Mouse (Mus musculus) left cerebral cortex, postnatal 36 days (tissue): ENCODE results near the gene Nkd1. TPM values are rescaled to one million over a fixed set of nuclear protein-coding genes. Genes with fewer than 3 reads are reported as not detected.

Experiments
- DNase-seq, 2 experiments: peaks; one replicate each; pipeline ENCODE4 v3.0.0; 2021 to 2022; ENCODE audit warnings: low spot score in 2 of 2, mixed read lengths in 1 of 2
- intact Hi-C: fragments of 180-260 bp; cut with DNase I; formaldehyde crosslinking; loops from one replicate; pipeline ENCODE4 v1.15.1; 2025
- total RNA-seq, 2 experiments: library from RNA; stranded (reverse); gene quantifications; 2 replicates each; pipeline ENCODE4 v1.2.3; 2021

The Nkd1 gene
- 10 to 100 TPM; 18.8 to 18.9 TPM for total RNA-seq

DNA sequence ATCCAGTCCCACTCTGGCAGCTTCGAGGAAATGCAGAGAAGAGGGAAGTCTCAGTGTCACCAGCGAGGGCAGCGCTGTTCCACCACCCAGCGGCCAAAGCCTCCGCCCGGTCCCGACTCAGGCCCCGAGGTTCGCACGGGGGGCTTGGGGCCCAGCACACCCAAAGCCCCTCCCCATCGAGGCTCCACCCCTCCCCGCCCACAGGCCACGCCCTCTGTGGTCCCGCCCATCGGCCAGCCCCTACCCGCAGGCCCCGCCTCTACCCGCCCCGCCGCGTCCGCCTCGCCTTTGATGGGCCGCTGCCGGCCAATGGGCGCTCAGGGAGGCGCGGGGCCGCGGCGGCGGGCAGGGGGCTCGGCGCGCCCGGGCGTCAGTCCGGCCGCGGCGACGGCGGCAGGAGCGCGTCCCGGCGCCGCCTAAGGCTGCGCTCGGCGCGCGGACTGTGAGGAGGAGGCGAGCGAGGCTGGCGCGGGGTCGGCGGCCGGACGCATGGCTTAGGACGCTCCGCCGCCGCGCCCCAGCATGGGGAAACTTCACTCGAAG, at the start of gene Nkd1:
TSS of gene Nkd1 (plus strand) at position 370 of the 543 bp plus-strand sequence.
- peak; percentile 75 to 82 for DNase-seq
- intact Hi-C loops: loop anchor here (5.0 kb wide), 2 partner anchors 69 to 159 kb away; partner anchors contain the start of gene Brd7

DNA sequence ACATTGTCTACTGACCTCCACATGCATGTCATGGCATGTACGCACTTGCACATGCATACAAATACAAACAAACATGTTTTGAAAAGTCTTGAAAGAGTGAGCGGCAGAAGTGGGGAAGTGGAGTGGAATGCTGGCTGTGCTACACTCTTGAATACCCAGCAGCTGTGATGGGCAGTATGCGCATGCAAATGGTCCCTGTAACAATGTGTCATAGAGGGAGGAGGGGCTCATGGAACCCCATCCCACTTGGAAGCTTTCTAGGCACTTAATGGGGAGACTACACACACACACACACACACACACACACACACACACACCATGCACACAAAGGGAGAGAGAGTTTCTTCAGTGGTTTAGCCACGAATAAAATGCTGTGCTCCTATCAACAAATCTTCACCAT, 39.9 kb upstream of the Nkd1 start:
- intact Hi-C loops: no loop called here
- DNase-seq: no peak

DNA sequence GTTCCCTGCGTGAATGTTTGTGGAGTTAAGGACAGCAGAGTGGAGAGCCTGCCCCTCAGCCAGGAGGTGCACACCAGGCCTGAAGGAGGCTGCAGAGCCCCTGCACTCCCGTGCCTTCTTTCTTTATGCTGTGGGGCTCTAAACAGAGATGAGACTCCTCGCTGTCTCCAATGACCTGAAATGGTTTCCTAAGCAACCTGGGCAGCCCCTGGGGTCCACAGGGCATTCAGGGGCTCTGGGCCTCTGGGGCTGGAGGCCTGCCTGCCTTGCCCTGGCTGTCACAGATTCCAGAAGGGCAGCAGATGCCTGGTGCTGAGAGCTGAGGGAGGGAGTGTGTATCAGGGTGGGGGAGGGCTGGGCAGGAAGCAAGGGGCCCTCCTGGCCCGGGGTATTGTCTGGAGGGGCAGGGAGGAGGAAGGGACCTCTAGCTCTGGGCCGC, 32.7 kb upstream of the Nkd1 start:
- intact Hi-C loops: no loop called here
- no peak for DNase-seq

DNA sequence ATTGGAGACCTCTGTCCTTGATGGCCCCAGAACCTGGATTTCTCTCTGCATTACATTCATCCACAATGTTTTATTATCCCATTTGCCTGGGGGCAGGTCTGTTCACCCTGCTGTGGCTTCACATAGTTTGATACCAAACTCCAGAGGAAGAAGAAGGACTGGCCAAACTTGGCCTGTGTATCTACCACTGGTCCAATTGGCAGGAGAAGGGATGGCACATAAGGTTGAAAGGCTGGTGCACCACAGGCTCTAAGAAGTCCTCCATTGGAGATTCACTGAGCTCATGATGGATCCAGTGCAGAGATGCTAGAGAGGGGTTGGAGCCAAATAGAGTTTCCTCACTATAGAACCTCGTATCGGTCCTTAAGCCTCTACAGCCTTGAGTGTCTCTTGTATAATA, 27.1 kb upstream of the Nkd1 start:
- DNase-seq: no peak
- intact Hi-C loops: no loop called here

DNA sequence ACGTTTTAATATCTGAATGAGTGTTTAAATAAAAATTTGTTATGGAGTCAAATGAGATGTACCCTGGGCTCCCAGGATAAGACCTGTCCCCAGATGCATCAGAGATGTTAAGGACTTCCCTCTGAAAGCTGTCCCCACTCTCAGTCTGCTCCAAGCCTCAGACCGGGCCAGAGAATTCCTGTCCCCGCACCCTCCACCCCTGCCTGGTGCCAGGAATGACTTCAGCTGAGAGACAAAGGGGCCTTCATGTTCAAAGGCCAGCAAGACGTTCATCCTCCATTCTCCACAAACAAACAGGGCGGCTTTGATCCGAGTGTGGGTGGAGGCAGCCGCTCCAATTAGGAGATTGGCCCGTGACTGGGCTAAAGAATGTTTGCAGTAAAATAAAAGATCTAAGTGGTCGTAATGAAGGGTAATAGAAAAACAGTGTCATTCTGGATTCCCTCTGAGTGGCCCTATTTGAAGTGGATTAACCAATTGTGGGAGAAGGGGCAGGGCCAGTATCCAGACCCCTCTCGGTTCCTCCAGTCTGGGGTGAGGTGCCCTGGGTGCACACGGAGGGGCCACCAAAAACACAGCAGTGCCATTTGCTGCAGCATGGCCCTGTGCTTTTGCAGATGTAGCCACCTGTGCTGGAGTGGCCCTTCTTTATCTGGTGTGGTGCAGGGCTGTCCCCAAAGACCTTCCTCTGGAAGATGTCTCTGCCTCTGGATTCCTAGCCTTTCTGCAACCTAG, 25.9 kb upstream of the Nkd1 start:
- peak; percentile 15 to 18 for DNase-seq
- intact Hi-C loops: loop anchor here (1.0 kb wide), 1 partner anchor 17 kb away; no protein-coding TSS in a partner anchor

DNA sequence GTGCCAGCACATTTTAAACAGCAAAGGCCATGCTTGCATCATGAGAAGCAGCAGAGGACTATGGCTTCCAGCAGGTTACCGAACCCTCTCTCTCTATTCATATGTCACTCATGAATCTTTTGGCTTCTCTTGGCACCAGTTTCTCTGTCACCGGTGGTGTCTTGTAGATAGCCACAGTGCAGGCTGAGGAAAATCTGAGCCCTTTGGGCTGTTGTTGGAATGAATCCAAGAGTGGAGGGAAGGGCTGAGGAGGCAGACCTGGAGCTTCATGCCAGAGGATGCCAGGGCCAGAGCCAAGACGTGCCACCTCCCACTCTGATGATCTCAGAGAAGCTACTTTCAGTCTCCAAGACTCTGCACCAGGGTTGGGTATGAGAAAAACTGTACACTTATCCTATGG, 19.0 kb upstream of the Nkd1 start:
- intact Hi-C loops: no loop called here

DNA sequence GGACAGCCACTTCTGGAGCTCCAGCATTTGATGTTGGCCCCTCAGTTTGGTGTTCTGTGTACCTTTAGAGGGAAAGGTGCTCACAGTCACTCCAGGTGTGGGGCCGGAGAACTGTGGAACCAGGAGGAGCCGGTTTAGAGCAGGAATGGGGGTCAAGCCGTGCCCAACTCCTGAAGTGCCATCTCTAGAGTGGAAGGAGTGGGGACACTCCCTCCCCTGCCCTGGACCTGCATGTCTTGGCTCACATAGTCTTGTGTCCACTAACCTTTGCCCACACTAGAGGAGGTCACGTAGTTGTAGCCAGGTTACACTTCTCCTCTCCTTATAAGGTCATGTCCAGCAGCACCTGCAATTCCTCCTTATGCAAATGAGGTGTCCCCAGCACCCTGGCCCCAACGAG, 14.2 kb upstream of the Nkd1 start:
- intact Hi-C loops: no loop called here
- DNase-seq: no peak

More for the DNA sequence above, 19.0 kb upstream of the Nkd1 start:
- DNase-seq: no peak

DNA sequence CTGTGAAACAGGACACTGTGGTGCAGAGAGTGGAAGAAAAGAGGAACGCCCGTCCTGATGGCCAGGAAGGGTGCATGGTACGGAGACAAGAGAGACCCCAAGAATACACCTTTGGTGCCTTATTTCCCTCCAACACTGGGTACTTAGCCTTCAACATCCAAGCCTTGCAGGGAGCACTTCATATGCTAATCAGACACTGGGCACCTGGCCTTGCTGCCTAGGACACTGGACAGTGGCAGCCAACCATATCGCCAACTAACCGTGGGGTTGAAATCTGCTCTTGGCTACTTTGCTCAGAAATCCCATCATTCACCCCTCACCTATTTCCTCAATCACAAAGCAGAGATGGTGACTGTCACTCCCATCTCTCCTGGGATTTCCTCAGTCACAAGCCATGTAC, 10.1 kb upstream of the Nkd1 start:
- DNase-seq: no peak
- intact Hi-C loops: no loop called here

DNA sequence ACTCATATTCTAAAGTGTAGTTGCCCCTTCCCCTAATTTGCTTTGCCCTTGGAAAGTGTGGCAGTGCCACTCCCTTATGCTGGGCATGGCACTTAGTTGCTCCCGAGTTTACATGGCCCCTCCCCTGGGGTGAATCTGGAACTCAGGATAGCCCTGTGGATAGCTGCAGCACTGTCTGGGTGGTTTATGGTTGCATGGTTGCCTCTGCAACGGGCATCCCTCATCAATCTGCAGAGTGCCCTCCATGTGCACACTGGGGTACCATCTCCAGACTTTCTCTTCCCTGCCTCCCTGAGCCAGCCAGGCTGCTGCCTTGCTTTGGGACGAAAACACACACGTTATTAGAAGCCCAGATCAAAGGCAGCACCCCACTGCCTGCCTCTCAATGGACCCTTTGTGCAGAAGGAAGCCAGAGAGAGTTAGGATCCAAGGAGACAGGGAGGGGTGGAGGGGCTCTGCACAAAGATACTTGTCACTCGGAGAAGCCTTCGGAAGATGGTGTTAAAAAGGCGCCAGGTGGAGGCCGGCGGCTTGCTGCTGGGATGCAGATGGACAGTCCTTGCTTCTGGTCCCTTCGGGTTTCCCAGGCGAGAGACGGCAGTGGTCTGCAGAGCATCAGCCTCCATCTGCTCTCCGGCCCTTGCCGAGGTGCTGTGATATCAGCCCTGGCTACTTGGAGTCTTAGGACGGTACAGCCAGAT, 8.9 kb upstream of the Nkd1 start:
- DNase-seq: no peak
- intact Hi-C loops: loop anchor here (1.0 kb wide), 1 partner anchor 17 kb away; no protein-coding TSS in a partner anchor

DNA sequence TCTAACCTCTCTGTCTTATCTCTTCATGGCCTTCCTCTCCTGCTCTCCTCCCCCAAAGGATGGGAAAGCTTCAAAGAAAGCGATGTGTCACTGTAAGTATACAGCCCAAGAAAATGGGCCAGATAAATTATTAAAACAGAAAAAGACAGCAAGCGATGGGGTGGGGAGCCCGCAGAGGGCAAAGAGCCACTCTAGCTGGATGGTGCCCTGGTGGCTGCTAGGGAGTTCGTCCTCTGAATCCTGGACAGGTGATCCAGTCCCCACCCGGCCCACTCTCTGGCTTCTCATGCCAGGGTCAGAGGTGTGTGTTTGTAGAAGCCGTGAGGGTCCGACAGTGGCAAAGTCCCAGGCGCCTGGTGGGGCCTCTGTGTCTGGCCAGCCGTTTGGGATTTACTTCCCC, 3.1 kb upstream of the Nkd1 start:
- intact Hi-C loops: no loop called here
- DNase-seq: no peak

DNA sequence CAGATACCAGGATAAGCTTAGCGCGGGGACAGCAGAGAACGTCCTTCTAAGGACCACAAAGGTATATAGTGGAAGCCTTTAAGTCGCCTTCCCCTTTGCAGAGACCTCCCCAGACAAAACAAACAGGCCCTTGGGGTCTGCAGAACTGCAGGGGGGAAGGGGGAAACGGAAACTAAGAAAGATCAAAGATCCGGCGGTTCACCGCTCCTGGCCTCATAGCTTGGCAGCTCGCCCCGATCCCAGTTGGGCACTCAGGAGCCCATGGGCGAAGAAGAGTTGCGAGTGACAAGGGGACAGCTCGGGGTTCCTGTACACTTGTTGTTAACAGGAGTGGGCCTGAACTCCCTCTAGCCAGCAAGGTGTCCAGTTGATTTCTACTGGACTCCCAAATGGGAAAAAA, 773 bp upstream of the Nkd1 start:
- no peak for DNase-seq

DNA sequence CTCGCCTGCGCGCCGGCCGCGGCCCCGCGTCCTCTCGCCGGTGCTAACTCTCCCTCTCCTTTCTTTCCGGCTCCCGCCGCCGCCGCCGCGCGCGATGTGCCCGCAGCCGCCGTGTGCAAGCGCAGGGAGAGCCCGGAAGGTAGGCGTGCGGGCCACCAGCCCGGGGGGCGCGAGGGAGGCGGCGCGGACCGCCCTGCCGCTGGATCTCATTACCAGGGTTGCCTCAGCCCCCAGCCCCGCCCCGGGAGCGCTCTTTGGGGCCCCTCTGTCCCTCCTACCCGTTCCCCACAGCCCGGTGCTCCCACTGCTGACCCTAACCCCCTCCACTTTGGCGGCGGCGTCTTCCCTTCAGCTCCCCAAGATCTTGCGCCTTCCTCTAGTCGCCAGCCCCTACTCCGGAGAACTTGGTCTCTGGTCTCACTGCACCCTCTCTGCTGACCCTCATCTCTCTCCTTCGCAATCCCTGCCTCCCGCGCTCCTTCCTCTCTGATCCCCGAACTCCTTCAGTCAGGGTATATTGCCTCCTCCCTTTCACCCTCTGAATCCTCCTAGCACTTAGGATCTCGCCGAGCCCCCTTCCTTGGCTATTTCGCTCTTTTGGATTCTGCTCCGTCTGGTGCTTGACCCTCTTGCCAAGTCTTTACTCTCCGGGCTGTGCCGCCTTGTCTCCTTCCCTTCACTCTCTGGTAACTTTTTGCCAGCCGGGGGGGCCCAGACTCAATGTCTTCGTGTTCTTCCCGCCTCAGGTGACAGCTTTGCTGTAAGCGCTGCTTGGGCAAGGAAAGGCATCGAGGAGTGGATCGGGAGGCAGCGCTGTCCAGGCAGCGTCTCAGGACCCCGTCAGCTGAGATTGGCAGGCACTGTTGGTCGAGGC, 624 bp downstream of the Nkd1 start:
- no peak for DNase-seq
- intact Hi-C loops: loop anchor here (5.0 kb wide), 2 partner anchors 69 to 159 kb away; partner anchors contain the start of gene Brd7

More for the DNA sequence above, 773 bp upstream of the Nkd1 start:
- intact Hi-C loops: loop anchor here (5.0 kb wide), 2 partner anchors 68 to 158 kb away; partner anchors contain the start of gene Brd7

DNA sequence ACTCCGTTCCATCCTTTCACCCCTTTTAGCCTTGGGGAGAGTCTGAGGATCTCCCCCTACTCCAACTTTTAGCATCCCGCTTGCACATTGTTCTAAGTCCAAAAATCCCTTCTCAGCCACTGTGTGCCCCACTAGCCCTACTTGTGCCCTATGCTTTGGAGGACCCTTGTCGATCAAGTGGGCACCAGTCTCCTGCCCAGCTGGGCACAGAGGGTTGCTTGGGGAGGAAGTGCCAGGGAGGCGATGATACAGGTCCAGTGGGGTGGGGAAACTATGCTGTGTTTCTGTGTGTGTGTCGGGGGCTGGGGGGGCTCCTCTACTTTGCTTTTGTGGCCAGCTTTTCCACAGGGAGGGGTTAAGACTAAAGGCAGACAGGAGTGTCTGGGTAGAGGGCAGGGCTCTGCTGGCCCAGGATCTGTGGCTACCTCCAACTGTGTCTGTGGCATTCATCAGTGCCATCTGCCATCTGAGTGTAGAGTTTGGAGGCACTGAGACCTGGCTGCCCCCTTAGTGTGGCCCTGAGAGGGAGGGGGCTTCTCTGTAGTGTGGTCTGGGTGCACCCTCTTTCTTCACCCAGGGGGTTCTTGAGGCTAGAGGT, 1.4 kb downstream of the Nkd1 start:
- intact Hi-C loops: loop anchor here (5.0 kb wide), 2 partner anchors 70 to 160 kb away; partner anchors contain the start of gene Brd7
- no peak for DNase-seq

DNA sequence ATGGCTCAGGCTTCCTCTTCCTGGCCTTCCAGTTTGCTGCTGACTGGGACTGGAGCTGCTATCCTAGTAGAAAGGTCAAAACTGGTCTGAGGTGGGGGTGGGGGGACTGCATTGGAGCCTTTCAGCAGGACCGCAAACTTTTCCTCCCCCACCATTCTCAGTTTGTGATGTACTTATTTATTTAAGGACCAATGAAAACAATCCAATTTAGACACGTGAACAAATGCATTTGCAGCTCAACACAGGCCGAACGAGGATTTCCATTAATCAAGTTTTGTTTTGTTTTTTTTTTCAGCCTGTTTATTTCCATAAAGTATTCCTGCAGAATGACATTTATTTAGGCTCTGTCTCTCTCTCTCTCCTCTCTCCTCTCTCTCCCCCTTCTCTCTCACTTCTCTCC, 2.5 kb downstream of the Nkd1 start:
- intact Hi-C loops: loop anchor here (5.0 kb wide), 2 partner anchors 71 to 161 kb away; partner anchors contain the start of gene Brd7

DNA sequence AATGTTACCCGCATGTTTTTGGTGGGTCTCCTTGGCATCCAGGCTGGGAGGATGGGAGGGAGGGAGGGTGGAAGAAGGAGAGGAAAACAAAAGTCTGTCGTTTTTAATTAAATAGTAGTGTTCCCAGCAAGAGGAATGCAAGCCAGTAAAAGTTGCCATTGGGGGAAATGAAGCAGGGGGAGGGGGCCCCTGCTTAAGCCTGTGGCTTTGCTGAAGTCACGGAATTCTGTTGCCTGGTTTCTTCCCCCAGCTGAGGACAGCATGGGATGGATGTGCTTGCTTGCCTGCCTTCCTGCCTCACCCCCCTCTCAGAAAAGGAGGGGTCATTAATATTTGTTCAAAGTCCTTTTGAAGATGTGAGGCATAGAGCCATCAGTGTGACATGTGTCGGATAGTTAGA, 3.0 kb downstream of the Nkd1 start:
- intact Hi-C loops: loop anchor here (5.0 kb wide), 2 partner anchors 72 to 162 kb away; partner anchors contain the start of gene Brd7
- DNase-seq: no peak

More for the DNA sequence above, 2.5 kb downstream of the Nkd1 start:
- DNase-seq: no peak

DNA sequence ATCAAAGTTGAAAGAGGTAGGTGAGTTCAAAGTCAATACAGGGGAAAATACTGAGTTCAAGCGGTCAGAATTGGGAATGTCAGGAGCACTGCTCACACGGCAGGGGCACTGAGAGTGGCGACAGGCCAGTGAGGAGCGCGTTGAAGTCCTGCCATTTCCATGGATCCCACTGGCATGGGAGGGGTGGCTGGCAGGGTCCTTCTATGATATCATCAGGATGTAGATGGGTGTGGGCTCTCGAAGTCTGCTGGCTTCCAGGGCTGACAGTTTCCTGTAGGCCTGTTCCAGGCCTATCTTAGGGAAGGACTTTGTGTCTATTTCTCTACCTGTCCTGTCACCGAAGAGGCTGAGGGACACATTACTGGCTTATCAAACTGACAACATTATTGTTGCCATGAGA, 3.7 kb downstream of the Nkd1 start:
- intact Hi-C loops: loop anchor here (5.0 kb wide), 2 partner anchors 73 to 163 kb away; partner anchors contain the start of gene Brd7

DNA sequence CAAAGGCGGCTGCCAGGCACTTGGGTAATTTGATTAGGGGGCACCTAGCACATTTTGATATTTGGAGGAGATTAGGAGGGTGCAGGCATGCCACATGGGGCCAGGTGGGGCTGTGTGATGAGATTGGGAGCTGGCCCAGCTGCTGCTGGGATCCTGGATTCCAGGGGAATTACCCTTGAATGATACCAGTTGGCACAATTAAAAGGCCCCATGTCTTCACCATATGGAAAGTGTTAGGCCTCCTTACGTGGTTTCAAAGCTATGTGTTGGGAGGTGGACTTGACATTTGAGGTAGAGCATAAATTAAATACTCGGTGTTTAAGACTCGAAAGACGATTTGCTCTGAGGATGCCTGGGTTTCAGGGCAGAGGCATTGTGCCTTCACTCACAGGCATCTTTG, 5.1 kb downstream of the Nkd1 start:
- intact Hi-C loops: no loop called here
- no peak for DNase-seq

More for the DNA sequence above, 3.7 kb downstream of the Nkd1 start:
- DNase-seq: no peak

DNA sequence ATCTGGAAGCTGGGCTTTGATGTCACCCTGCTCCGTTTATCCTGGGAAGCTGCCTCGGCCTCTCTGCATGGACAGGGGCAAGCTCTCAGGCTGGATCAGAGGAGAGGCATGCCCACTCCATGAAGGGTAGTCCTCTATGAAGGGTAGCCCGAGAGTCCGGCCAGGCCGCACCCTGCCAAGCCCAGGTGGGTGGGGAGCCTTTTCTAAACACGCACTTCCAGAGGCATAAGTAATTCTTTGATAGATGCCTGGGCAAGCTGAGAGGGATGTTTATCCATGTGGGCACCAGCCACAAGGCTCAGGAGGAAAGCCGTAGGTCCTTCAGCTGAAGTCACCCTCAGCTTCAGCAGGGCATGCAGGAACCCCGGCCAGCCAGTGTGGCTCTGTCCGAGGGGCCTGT, 7.0 kb downstream of the Nkd1 start:
- DNase-seq: no peak
- intact Hi-C loops: no loop called here

DNA sequence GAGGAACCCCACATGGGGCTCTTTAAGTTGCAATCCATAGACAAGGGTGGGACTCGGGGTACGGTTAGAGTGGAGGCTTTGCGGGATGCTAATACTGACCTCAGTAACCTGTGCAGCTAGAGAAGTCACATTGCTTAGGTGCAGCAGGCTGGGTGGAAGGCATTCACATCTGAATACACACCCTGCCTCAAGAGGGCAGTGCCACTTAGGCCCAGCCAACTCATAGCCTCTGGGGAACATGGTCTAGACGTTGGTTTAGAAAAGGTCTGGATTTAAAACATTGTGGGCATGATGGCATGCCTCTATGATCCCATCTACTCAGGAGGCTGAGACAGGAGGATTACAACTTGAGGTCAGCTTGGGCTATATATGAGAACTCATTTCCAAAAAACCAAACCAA, 8.6 kb downstream of the Nkd1 start:
- DNase-seq: no peak
- intact Hi-C loops: loop anchor here (1.0 kb wide), 1 partner anchor 92 kb away; no protein-coding TSS in a partner anchor
